Mouse (Mus musculus): Measurements from ENCODE around the gene Me1.

DNA sequence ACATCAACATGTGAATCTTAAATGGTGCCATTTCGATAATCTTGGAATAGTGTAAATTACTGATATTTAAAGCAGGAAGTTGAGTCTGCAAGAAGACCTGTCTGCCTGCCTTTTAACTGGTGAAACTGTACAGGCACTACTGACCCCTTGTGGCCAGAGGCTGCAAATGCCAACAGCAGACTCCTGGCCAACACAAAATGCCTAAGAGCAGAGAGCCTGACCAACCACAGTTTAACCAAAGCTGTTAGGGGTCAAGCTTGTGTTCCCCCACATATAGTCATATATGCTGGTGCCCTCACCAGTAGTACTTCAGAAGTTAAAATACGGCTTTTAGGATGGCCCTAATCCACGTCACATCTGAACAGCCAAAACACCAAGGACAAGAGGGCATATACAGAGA is 112.0 kb downstream of the Me1 start:
- TF ChIP-seq CTCF (conservative IDR thresholded peaks at IDR 0.05; ENCODE audit: insufficient read depth, insufficient read length, low read depth, low read length) = peak; percentile 90
- TF ChIP-seq POLR2A (IDR thresholded peaks at IDR 0.05; ENCODE audit: low read depth, low read length) = no peak

Measured in kidney, adult 2 months (tissue).